Mouse (Mus musculus) intestine, postnatal 0 days (tissue): Measurements from ENCODE around the gene Gng2. TPM values are rescaled to one million over a fixed set of nuclear protein-coding genes. Genes with fewer than 3 reads are reported as not detected.
A peak's percentile ranks its signal among the peaks of the same experiment; 100 is the strongest.
"Not testable (repeated sequence)": the region's sequence is repeated elsewhere in the genome, so short reads cannot be mapped to it uniquely, and the experiment has no call there.

Source experiments
- ATAC-seq: fragments of 200-750 bp; cut with Nextera tagmentation; 2 replicates; pipeline ENCODE4 v1.8.0; 2017; ENCODE audit warnings: mild to moderate bottlenecking, moderate TSS enrichment, moderate library complexity
- H3K27ac ChIP-seq: fragments of 300-500 bp; sonication (generic); 2 replicates; pipeline ENCODE4 v1.5.1; 2014; ENCODE audit warnings: mild to moderate bottlenecking, low read depth, low read length, moderate library complexity
- H3K27me3 ChIP-seq: fragments of 300-500 bp; sonication (generic); replicated peaks from 2 replicates; pipeline ENCODE4 v1.6.1; 2014; ENCODE audit warnings: low read length, mixed read lengths; ENCODE audit not compliant: control insufficient read depth, insufficient read depth
- H3K36me3 ChIP-seq: fragments of 300-500 bp; sonication (generic); 2 replicates; pipeline ENCODE4 v1.6.1; 2014; ENCODE audit warnings: mild to moderate bottlenecking, moderate library complexity; ENCODE audit not compliant: control insufficient read depth, insufficient read depth
- H3K4me1 ChIP-seq: fragments of 300-500 bp; sonication (generic); replicated peaks from 2 replicates; pipeline ENCODE4 v1.6.1; 2014; ENCODE audit warnings: antibody characterized with exemption, low read length, mixed read lengths; ENCODE audit not compliant: control insufficient read depth, insufficient read depth
- H3K4me2 ChIP-seq: fragments of 300-500 bp; sonication (generic); replicated peaks from 2 replicates; pipeline ENCODE4 v1.6.1; 2014; ENCODE audit warnings: low read depth, mild to moderate bottlenecking, moderate library complexity
- H3K4me3 ChIP-seq: fragments of 300-500 bp; sonication (generic); 2 replicates; pipeline ENCODE4 v1.5.1; 2014; ENCODE audit warnings: low read depth, low read length
- H3K9ac ChIP-seq: fragments of 300-500 bp; sonication (generic); 2 replicates; pipeline ENCODE4 v1.6.1; 2014; ENCODE audit warnings: mild to moderate bottlenecking, low read depth, low read length
- H3K9me3 ChIP-seq: fragments of 300-500 bp; sonication (generic); 2 replicates; pipeline ENCODE4 v1.6.1; 2016; ENCODE audit warnings: mixed run types; ENCODE audit not compliant: control insufficient read depth
- CTCF ChIP-seq: sonication (generic); IDR thresholded peaks from 2 replicates; pipeline ENCODE4 v1.5.1; 2016; ENCODE audit warnings: low read depth, mild to moderate bottlenecking, control low read depth, antibody characterized with exemption, moderate library complexity
- WGBS: fragments of 180-500 bp; shearing (Covaris S2); extraction: QIAGEN DNeasy Blood & Tissue Kit; methylation state at CpG from one replicate; pipeline ENCODE4 v1.1.7; 2014; 5-methylcytosine and 5-hydroxymethylcytosine counted together
- polyA plus RNA-seq: library from polyadenylated mRNA; unstranded; fragments of >200 nt; fragmentation: Nextera tagmentation; extraction: Ambion mirVana; gene quantifications from 2 replicates; pipeline ENCODE4 v1.2.1, GENCODE M21; 2015

Gene Gng2
- polyA plus RNA-seq, 1 experiment from 2014 or later = 22.2 TPM

- Histone ChIP-seq H3K4me1 (no peaks in the 10 kb centered on the region), H3K27me3 (no peaks in the 10 kb centered on the region), H3K27ac (no peak overlapping the region), H3K9me3 (no peaks in the 10 kb centered on the region), H3K4me3 (no peak overlapping the region), H3K36me3 (no peaks in the 10 kb centered on the region), H3K4me2 (no peak overlapping the region), H3K9ac (no peak overlapping the region)
- 94% methylated on average over 5 of the region's 5 CpGs for WGBS
- TF ChIP-seq CTCF = no peak
- no peak for ATAC-seq
These were observed 89.9 kb downstream of the Gng2 start for GRCm38 (mm10) chr14:19887569-19887968.

DNA sequence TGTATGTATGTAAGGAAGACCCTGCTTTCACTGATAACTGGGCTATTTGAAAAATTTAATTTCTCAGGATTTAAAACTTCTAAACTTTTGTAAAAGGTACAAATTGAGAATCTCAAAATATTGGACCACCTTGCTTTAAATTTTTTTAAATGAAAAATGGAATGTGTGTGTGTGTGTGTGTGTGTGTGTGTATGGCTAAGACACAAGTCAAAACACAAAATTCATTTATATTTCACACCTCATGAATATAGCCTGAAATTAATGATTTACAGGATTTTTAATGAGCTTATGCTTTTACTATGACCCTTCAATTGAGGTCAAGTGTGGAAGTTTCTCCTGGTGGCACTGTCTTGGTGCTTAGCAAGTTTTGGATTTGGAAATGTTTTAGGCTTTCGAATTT lies 93.0 kb downstream of the Gng2 start:
- ATAC-seq = not testable (repeated sequence)
- WGBS = 86% methylated on average over 1 of the region's 1 CpGs

DNA sequence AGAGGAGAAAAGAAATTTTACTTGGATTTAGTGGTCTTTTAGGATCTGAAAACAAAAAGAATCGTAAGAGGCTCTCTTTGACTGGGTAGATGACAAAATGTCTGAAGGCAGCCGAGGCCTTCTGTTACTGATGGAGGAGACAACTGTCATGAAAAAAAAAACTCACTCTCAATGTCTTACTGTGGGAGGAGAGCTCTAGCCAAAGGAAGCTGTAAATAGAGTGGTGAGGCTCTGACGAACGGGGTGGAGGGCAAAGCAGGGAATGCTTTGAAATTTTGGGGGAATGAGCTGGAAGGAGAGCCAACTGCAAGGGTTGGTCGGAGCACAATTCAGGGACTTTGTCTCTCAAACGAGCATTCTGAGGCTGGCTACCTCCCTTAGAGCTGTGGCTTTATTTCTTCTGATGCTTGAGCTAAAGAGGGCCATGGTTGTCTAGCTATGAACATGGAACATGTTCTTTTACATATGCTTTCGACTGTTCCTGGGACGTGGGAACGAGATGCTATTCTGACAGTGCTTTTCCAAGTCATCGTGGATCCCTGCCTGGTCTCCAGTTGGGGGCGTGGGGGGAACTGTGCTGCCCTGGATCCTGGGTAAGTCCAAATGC lies 103.1 kb downstream of the Gng2 start:
- H3K27ac ChIP-seq = no peak overlapping the region
- no peaks in the 10 kb centered on the region for H3K4me1 ChIP-seq
- H3K9ac ChIP-seq = no peak overlapping the region
- no peak overlapping the region for H3K4me3 ChIP-seq
- no peaks in the 10 kb centered on the region for H3K9me3 ChIP-seq
- H3K4me2 ChIP-seq = no peak overlapping the region
- WGBS = 83% methylated on average over 11 of the region's 11 CpGs
- TF ChIP-seq CTCF = no peak
- H3K27me3 ChIP-seq = no peaks in the 10 kb centered on the region
- ATAC-seq = no peak
- no peaks in the 10 kb centered on the region for H3K36me3 ChIP-seq

More for the DNA sequence above, 93.0 kb downstream of the Gng2 start:
- not testable (repeated sequence) for H3K27ac ChIP-seq, H3K9me3 ChIP-seq, H3K9ac ChIP-seq, H3K27me3 ChIP-seq, H3K4me1 ChIP-seq, H3K4me3 ChIP-seq, H3K36me3 ChIP-seq, H3K4me2 ChIP-seq

DNA sequence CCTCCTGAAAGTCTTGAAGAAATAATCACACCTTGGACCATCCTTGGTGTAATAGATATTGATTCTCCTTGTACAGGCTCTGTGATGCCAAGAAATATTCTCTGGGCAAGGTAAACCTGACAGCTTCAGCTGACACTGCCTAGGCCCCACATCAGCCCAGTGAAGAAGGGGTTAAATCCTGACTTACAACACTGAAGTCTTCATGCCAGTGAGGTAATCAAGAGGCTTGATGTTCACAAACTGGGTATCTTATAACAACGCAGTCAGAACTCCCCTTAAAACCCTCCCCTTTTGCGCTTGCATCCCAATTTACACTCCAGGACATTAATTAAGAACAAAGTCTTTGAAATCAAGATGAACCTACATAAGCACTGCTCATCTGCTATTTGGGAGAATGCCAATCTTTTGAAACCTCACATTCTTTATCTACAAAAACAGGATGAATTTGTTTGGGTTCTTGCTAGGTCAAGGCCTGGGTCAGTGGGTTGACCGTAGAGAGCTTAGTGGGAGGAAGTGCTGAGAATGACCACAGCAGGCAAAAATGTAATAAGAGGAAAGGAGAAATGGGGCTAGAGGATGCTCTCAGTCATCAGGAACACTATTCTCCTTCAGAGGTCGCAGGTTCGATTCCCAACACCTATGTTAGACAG lies 110.0 kb downstream of the Gng2 start:
- H3K4me2 ChIP-seq = no peak overlapping the region
- ATAC-seq = no peak
- H3K27ac ChIP-seq = no peak overlapping the region
- H3K4me3 ChIP-seq = no peak overlapping the region
- H3K4me1 ChIP-seq = peaks cover 7% of the 10 kb centered on the region
- no peak for TF ChIP-seq CTCF
- no peaks in the 10 kb centered on the region for H3K9me3 ChIP-seq
- WGBS = 63% methylated on average over 5 of the region's 5 CpGs
- no peak overlapping the region for H3K9ac ChIP-seq
- no peaks in the 10 kb centered on the region for H3K36me3 ChIP-seq
- H3K27me3 ChIP-seq = no peaks in the 10 kb centered on the region

- H3K9me3 ChIP-seq, H3K4me1 ChIP-seq, H3K9ac ChIP-seq, H3K27me3 ChIP-seq, H3K27ac ChIP-seq, H3K4me2 ChIP-seq, H3K36me3 ChIP-seq, ATAC-seq, H3K4me3 ChIP-seq: not testable (repeated sequence)
- WGBS = 83% methylated on average over 8 of the region's 9 CpGs
These were observed 112.3 kb downstream of the Gng2 start for GRCm38 (mm10) chr14:19865121-19865520.

DNA sequence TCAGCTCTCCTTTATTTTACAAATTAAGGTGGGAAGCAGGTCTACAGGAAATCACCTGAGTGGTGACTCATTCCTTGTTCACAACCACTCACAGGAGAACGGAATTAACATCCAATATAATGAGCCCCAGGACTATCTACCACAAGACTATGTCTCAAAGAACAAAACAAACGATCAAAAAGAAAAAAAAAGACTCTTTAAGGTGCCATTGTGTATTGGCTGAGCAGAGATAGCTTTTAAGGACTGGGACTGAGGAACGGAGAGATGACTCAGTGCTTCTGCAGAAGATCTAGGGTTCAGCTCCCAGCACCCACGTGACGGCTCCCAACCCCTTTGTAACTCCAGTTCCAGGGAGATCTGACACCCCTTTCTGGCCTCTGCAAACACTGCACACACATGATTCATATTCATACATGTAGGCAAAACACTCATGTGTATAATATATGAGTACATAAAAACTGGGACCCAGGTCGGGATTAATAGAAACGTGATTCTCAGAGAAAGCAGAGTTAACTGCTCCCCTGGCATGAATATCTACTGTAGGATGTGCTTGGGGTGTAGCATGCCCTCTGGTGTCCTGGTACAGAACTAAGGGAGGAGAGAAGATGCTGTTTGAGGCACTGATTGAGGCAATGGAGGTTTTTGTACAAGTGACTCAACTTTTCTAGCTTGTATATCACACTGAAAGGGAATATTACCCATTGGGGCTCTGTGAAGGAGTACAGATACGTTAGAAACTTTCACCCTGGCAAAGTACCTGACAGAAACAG lies 115.9 kb downstream of the Gng2 start:
- no peaks in the 10 kb centered on the region for H3K27me3 ChIP-seq
- H3K9ac ChIP-seq = no peak overlapping the region
- no peaks in the 10 kb centered on the region for H3K9me3 ChIP-seq
- H3K4me1 ChIP-seq = no peaks in the 10 kb centered on the region
- no peak overlapping the region for H3K4me2 ChIP-seq
- no peak overlapping the region for H3K4me3 ChIP-seq
- ATAC-seq = no peak
- no peaks in the 10 kb centered on the region for H3K36me3 ChIP-seq
- 82% methylated on average over 8 of the region's 8 CpGs for WGBS
- peak; percentile 18; the same call in 1 of the 2 replicates for TF ChIP-seq CTCF
- no peak overlapping the region for H3K27ac ChIP-seq
